ENCODE assay signal across 7 mouse cellular contexts in genomic region chr2:127462314-127462713, GRCm38 (mm10). TPM values are rescaled to one million over a fixed set of nuclear protein-coding genes. Genes with fewer than 3 reads are reported as not detected.
DNase-seq lines count a peak whose midpoint lies in the region; ATAC-seq and TF ChIP-seq lines count a peak whose summit lies in the region.

No protein-coding gene starts in this region.

- H3K9me3 ChIP-seq in forebrain, embryonic 13.5 days (replicated peaks): no peaks in the 10 kb centered on the region
- no peaks in the 10 kb centered on the region for H3K9me3 ChIP-seq in hindbrain, embryonic 12.5 days (replicated peaks)

- H3K4me1 ChIP-seq in forebrain, embryonic 13.5 days: no peaks in the 10 kb centered on the region
- no peaks in the 10 kb centered on the region for H3K4me1 ChIP-seq in hindbrain, embryonic 12.5 days

- POLR2A ChIA-PET in Patski (lab: Charles Lee): no interaction called here

- in situ Hi-C loops in Patski (cut with MboI; ENCODE audit: low pct_unique_long_range_greater_than_20kb): loop anchor here (5.0 kb wide), 2 partner anchors 35 to 95 kb away; no protein-coding TSS in a partner anchor

- H3K4me2 ChIP-seq in forebrain, embryonic 13.5 days: no peak overlapping the region
- no peak overlapping the region for H3K4me2 ChIP-seq in hindbrain, embryonic 12.5 days (replicated peaks)

- H3K36me3 ChIP-seq in forebrain, embryonic 13.5 days (ENCODE audit: poor library complexity, severe bottlenecking): no peaks in the 10 kb centered on the region
- no peaks in the 10 kb centered on the region for H3K36me3 ChIP-seq in hindbrain, embryonic 12.5 days

- no peaks in the 10 kb centered on the region for H3K27me3 ChIP-seq in Patski
- no peaks in the 10 kb centered on the region for H3K27me3 ChIP-seq in forebrain, embryonic 13.5 days
- H3K27me3 ChIP-seq in hindbrain, embryonic 12.5 days: peaks cover 3% of the 10 kb centered on the region; the same call in 1 of the 2 replicates

- peak; percentile 52 for ATAC-seq in Patski
- peak; percentile 89 for ATAC-seq in forebrain, embryonic 13.5 days
- peak; percentile 61; the same call in 1 of the 2 replicates for ATAC-seq in hindbrain, embryonic 12.5 days (ENCODE audit: low FRiP score)

- peak; percentile 82 for TF ChIP-seq CTCF in Patski (IDR thresholded peaks at IDR 0.05)

- H3K9ac ChIP-seq in forebrain, embryonic 13.5 days: no peak overlapping the region
- no peak overlapping the region for H3K9ac ChIP-seq in hindbrain, embryonic 12.5 days

- no peak overlapping the region for H3K4me3 ChIP-seq in forebrain, embryonic 13.5 days
- H3K4me3 ChIP-seq in hindbrain, embryonic 12.5 days: no peak overlapping the region

- CTCF ChIA-PET in Patski (lab: Charles Lee): interaction anchor here (0.9 to 2.9 kb wide), 8 partner anchors 12 to 45 kb away, joined by 3 to 17 read pairs (median 6); partner anchors contain the start of gene Fahd2a

- 14% methylated on average over 8 of the region's 8 CpGs for WGBS in forebrain, embryonic 13.5 days
- WGBS in hindbrain, embryonic 12.5 days: 15% methylated on average over 8 of the region's 8 CpGs

- H3K27ac ChIP-seq in forebrain, embryonic 13.5 days: no peak overlapping the region
- no peak overlapping the region for H3K27ac ChIP-seq in hindbrain, embryonic 12.5 days

- DNase-seq in Patski (ENCODE audit: low read depth, low spot score): no peak
- DNase-seq in c-Kit-positive CD71-positive TER-119-positive erythroid progenitor cells, embryonic 14.5 days (ENCODE audit: low spot score): peak; percentile 58
- DNase-seq in layer of hippocampus, adult 9-11 months: peak; percentile 32
- peak; percentile 54 for DNase-seq in lung, postnatal 25 days (ENCODE audit: low spot score)
- DNase-seq in retina, postnatal 1 day: peak; percentile 81

RNA-seq across cellular contexts. Expression of gene Fahd2a, which starts 17.9 kb away (rescaled TPM):
- 40.3 TPM for polyA plus RNA-seq in Patski (2021)
- polyA plus RNA-seq in forebrain, embryonic 13.5 days (2015; fragmentation: Nextera tagmentation; extraction: Ambion mirVana): 28.2 and 31.6 TPM in 2 replicates
- polyA plus RNA-seq in hindbrain, embryonic 12.5 days (2016; fragmentation: Nextera tagmentation; extraction: Ambion mirVana): 29.4 and 30.8 TPM in 2 replicates

RNA-seq across cellular contexts. Expression of gene Gpat2, which starts 37.3 kb away (rescaled TPM):
- polyA plus RNA-seq in Patski (2021): 0.05 TPM
- polyA plus RNA-seq in forebrain, embryonic 13.5 days (2015; fragmentation: Nextera tagmentation; extraction: Ambion mirVana): 0.12 and 0.13 TPM in 2 replicates
- 0.12 and 0.15 TPM in 2 replicates for polyA plus RNA-seq in hindbrain, embryonic 12.5 days (2016; fragmentation: Nextera tagmentation; extraction: Ambion mirVana)

RNA-seq across cellular contexts. Expression of gene Kcnip3, which starts 59.6 kb away (rescaled TPM):
- 4.3 TPM for polyA plus RNA-seq in Patski (2021)
- 5.2 and 6.3 TPM in 2 replicates for polyA plus RNA-seq in forebrain, embryonic 13.5 days (2015; fragmentation: Nextera tagmentation; extraction: Ambion mirVana)
- polyA plus RNA-seq in hindbrain, embryonic 12.5 days (2016; fragmentation: Nextera tagmentation; extraction: Ambion mirVana): 1.4 and 3.5 TPM in 2 replicates
